Mouse (Mus musculus): ENCODE measurements at regions not wholly inside any gene's neighbourhood (a gene's known extent, or its start where the extent isn't known, plus 50 kb on each side); places are given as distances from the start of the nearest gene placed in this dataset.

- TF ChIP-seq MYOG (IDR thresholded peaks at IDR 0.05; ENCODE audit: control insufficient read depth, extremely low read depth, insufficient read length) (no peak), MYOD1 (IDR thresholded peaks at IDR 0.05; ENCODE audit: control insufficient read depth, insufficient read length, low read depth) (no peak), MAX (IDR thresholded peaks at IDR 0.05) (no peak), FOSL1 (IDR thresholded peaks at IDR 0.05; ENCODE audit: insufficient read depth, low read length, poor library complexity, severe bottlenecking) (no peak), USF1 (IDR thresholded peaks at IDR 0.05; ENCODE audit: low read depth) (no peak), CEBPB (IDR thresholded peaks at IDR 0.05; ENCODE audit: low read depth) (no peak), CTCF (IDR thresholded peaks at IDR 0.05; ENCODE audit: control insufficient read depth, insufficient read depth, insufficient read length) (no peak)
- Histone ChIP-seq H3ac (ENCODE audit: control insufficient read depth, insufficient read length, low read depth) (no peak overlapping the region), H3K79me2 (ENCODE audit: control insufficient read depth, insufficient read depth) (no peaks in the 10 kb centered on the region), H3K4me3 (ENCODE audit: insufficient read depth, poor library complexity, severe bottlenecking) (no peak overlapping the region), H3K27me3 (ENCODE audit: control insufficient read depth, insufficient read depth, insufficient read length) (no peaks in the 10 kb centered on the region), H3K79me3 (ENCODE audit: low read depth) (no peaks in the 10 kb centered on the region), H3K36me3 (ENCODE audit: control insufficient read depth, insufficient read depth) (no peaks in the 10 kb centered on the region)
These were observed 83.7 kb upstream of the Galnt15 start for GRCm38 (mm10) chr14:31945125-31945524.

- no peak overlapping the region for H3ac ChIP-seq (ENCODE audit: control insufficient read depth, insufficient read length, low read depth)
- H3K79me2 ChIP-seq (ENCODE audit: control insufficient read depth, insufficient read depth): no peaks in the 10 kb centered on the region
- H3K4me3 ChIP-seq (ENCODE audit: insufficient read depth, poor library complexity, severe bottlenecking): no peak overlapping the region
- H3K79me3 ChIP-seq (ENCODE audit: low read depth): no peaks in the 10 kb centered on the region
- H3K27me3 ChIP-seq (ENCODE audit: control insufficient read depth, insufficient read depth, insufficient read length): no peaks in the 10 kb centered on the region
- TF ChIP-seq USF1 (IDR thresholded peaks at IDR 0.05; ENCODE audit: low read depth) (no peak), FOSL1 (IDR thresholded peaks at IDR 0.05; ENCODE audit: insufficient read depth, low read length, poor library complexity, severe bottlenecking) (peak; percentile 77)
- no peaks in the 10 kb centered on the region for H3K36me3 ChIP-seq (ENCODE audit: control insufficient read depth, insufficient read depth)
These were observed 82.8 kb upstream of the Galnt15 start for GRCm38 (mm10) chr14:31946032-31946431.

- H3K36me3 ChIP-seq (ENCODE audit: control insufficient read depth, insufficient read depth): no peaks in the 10 kb centered on the region
- H3K79me2 ChIP-seq (ENCODE audit: control insufficient read depth, insufficient read depth): no peaks in the 10 kb centered on the region
- no peaks in the 10 kb centered on the region for H3K27me3 ChIP-seq (ENCODE audit: control insufficient read depth, insufficient read depth, insufficient read length)
- H3ac ChIP-seq (ENCODE audit: control insufficient read depth, insufficient read length, low read depth): no peak overlapping the region
- H3K79me3 ChIP-seq (ENCODE audit: low read depth): no peaks in the 10 kb centered on the region
- TF ChIP-seq MAX (IDR thresholded peaks at IDR 0.05): no peak
- TF ChIP-seq FOSL1 (IDR thresholded peaks at IDR 0.05; ENCODE audit: insufficient read depth, low read length, poor library complexity, severe bottlenecking): peak; percentile 46
- H3K4me3 ChIP-seq (ENCODE audit: insufficient read depth, poor library complexity, severe bottlenecking): no peak overlapping the region
These were observed 81.5 kb upstream of the Galnt15 start for GRCm38 (mm10) chr14:31947246-31947645.

GRCm38 (mm10) chr14:31951894-31952293, 76.9 kb upstream of the Galnt15 start:
- H3ac ChIP-seq (ENCODE audit: control insufficient read depth, insufficient read length, low read depth): no peak overlapping the region
- no peak overlapping the region for H3K4me3 ChIP-seq (ENCODE audit: insufficient read depth, poor library complexity, severe bottlenecking)

GRCm38 (mm10) chr14:31953783-31954182, 75.0 kb upstream of the Galnt15 start:
- Histone ChIP-seq H3ac (ENCODE audit: control insufficient read depth, insufficient read length, low read depth) (no peak overlapping the region), H3K36me3 (ENCODE audit: control insufficient read depth, insufficient read depth) (no peaks in the 10 kb centered on the region), H3K79me3 (ENCODE audit: low read depth) (no peaks in the 10 kb centered on the region), H3K27me3 (ENCODE audit: control insufficient read depth, insufficient read depth, insufficient read length) (no peaks in the 10 kb centered on the region), H3K4me3 (ENCODE audit: insufficient read depth, poor library complexity, severe bottlenecking) (no peak overlapping the region), H3K79me2 (ENCODE audit: control insufficient read depth, insufficient read depth) (no peaks in the 10 kb centered on the region)
- TF ChIP-seq MYOD1 (IDR thresholded peaks at IDR 0.05; ENCODE audit: control insufficient read depth, insufficient read length, low read depth): no peak
- TF ChIP-seq CEBPB (IDR thresholded peaks at IDR 0.05; ENCODE audit: low read depth): no peak
- TF ChIP-seq FOSL1 (IDR thresholded peaks at IDR 0.05; ENCODE audit: insufficient read depth, low read length, poor library complexity, severe bottlenecking): no peak
- TF ChIP-seq CTCF (IDR thresholded peaks at IDR 0.05; ENCODE audit: control insufficient read depth, insufficient read depth, insufficient read length): no peak
- TF ChIP-seq MYOG (IDR thresholded peaks at IDR 0.05; ENCODE audit: control insufficient read depth, extremely low read depth, insufficient read length): no peak
- no peak for TF ChIP-seq MAX (IDR thresholded peaks at IDR 0.05)
- TF ChIP-seq USF1 (IDR thresholded peaks at IDR 0.05; ENCODE audit: low read depth): no peak

More at GRCm38 (mm10) chr14:31951894-31952293, 76.9 kb upstream of the Galnt15 start:
- no peaks in the 10 kb centered on the region for H3K79me2 ChIP-seq (ENCODE audit: control insufficient read depth, insufficient read depth)
- H3K36me3 ChIP-seq (ENCODE audit: control insufficient read depth, insufficient read depth): no peaks in the 10 kb centered on the region
- no peaks in the 10 kb centered on the region for H3K27me3 ChIP-seq (ENCODE audit: control insufficient read depth, insufficient read depth, insufficient read length)
- TF ChIP-seq USF1 (IDR thresholded peaks at IDR 0.05; ENCODE audit: low read depth) (no peak), CEBPB (IDR thresholded peaks at IDR 0.05; ENCODE audit: low read depth) (no peak), FOSL1 (IDR thresholded peaks at IDR 0.05; ENCODE audit: insufficient read depth, low read length, poor library complexity, severe bottlenecking) (no peak), MAX (IDR thresholded peaks at IDR 0.05) (no peak), MYOD1 (IDR thresholded peaks at IDR 0.05; ENCODE audit: control insufficient read depth, insufficient read length, low read depth) (no peak), CTCF (IDR thresholded peaks at IDR 0.05; ENCODE audit: control insufficient read depth, insufficient read depth, insufficient read length) (no peak), MYOG (IDR thresholded peaks at IDR 0.05; ENCODE audit: control insufficient read depth, extremely low read depth, insufficient read length) (no peak)
- H3K79me3 ChIP-seq (ENCODE audit: low read depth): no peaks in the 10 kb centered on the region

- TF ChIP-seq USF1 (IDR thresholded peaks at IDR 0.05; ENCODE audit: low read depth) (peak; percentile 59), CTCF (IDR thresholded peaks at IDR 0.05; ENCODE audit: control insufficient read depth, insufficient read depth, insufficient read length) (peak; percentile 58), MYOD1 (IDR thresholded peaks at IDR 0.05; ENCODE audit: control insufficient read depth, insufficient read length, low read depth) (no peak), CEBPB (IDR thresholded peaks at IDR 0.05; ENCODE audit: low read depth) (no peak), MYOG (IDR thresholded peaks at IDR 0.05; ENCODE audit: control insufficient read depth, extremely low read depth, insufficient read length) (no peak)
- Histone ChIP-seq H3K79me3 (ENCODE audit: low read depth) (no peaks in the 10 kb centered on the region), H3K4me3 (ENCODE audit: insufficient read depth, poor library complexity, severe bottlenecking) (no peak overlapping the region), H3K36me3 (ENCODE audit: control insufficient read depth, insufficient read depth) (no peaks in the 10 kb centered on the region), H3ac (ENCODE audit: control insufficient read depth, insufficient read length, low read depth) (no peak overlapping the region), H3K27me3 (ENCODE audit: control insufficient read depth, insufficient read depth, insufficient read length) (no peaks in the 10 kb centered on the region), H3K79me2 (ENCODE audit: control insufficient read depth, insufficient read depth) (no peaks in the 10 kb centered on the region)
These were observed 73.8 kb upstream of the Galnt15 start for GRCm38 (mm10) chr14:31954945-31955344.

All from C2C12 (cell line).